Mouse (Mus musculus): ENCODE results near the gene Plpp3. TPM values are rescaled to one million over a fixed set of nuclear protein-coding genes. Genes with fewer than 3 reads are reported as not detected.

Gene Plpp3
- polyA plus RNA-seq, 1 experiment from 2014 or later = 75.2 TPM

DNA sequence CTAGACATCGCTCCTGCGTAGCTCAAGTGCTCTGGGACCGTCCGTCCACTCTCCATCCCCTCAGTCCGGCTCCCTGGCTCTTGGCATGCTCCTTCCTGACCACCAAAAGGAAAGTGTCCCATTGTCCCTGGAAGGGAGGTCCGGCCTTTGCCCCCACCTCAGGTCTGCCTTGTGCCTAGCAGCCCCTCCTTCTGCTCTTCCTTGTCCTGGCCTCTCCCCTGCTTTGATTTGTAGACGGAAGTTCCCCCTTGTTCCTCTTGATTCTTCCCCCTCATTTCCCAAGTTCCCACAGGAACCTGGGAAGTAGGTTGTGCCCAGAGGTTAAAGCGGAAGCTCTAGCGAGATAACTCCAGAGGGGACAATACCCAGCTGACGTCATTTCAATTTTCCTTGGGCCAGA, 61.1 kb downstream of the Plpp3 start:
- no peaks in the 10 kb centered on the region for H3K9me3 ChIP-seq (replicated peaks)
- peaks cover 95% of the 10 kb centered on the region for H3K36me3 ChIP-seq
- no peak for DNase-seq (ENCODE audit: low spot score)

DNA sequence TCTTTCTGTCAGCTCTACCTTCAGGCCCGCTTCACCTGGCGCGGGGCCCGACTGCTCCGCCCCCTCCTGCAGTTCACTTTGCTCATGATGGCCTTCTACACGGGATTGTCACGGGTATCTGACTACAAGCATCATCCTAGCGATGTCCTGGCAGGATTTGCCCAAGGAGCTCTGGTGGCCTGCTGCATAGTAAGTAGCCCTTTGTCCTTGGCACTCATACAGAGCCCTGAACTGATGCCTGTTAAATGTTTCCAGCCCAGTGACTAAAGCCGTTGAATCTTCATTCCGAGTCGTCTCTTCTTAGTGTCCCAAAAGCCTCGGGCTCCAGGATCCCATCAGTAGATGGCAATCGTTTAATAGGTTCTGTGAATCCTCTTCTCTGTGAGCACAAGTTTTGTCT, 62.2 kb downstream of the Plpp3 start:
- H3K9me3 ChIP-seq (replicated peaks) = no peaks in the 10 kb centered on the region
- H3K27ac ChIP-seq = no peak overlapping the region
- 97% methylated on average over 13 of the region's 13 CpGs for WGBS
- H3K4me1 ChIP-seq = peaks cover 15% of the 10 kb centered on the region
- no peak for DNase-seq (ENCODE audit: low spot score)
- peaks cover 96% of the 10 kb centered on the region for H3K36me3 ChIP-seq
- no peak overlapping the region for H3K4me3 ChIP-seq
- H3K27me3 ChIP-seq (ENCODE audit: low read depth, poor library complexity, severe bottlenecking) = no peaks in the 10 kb centered on the region

More for the DNA sequence above, 61.1 kb downstream of the Plpp3 start:
- 86% methylated on average over 10 of the region's 10 CpGs for WGBS
- no peak overlapping the region for H3K27ac ChIP-seq
- H3K27me3 ChIP-seq (ENCODE audit: low read depth, poor library complexity, severe bottlenecking) = no peaks in the 10 kb centered on the region
- H3K4me3 ChIP-seq = no peak overlapping the region
- peaks cover 8% of the 10 kb centered on the region; the same call in 1 of the 2 replicates for H3K4me1 ChIP-seq

DNA sequence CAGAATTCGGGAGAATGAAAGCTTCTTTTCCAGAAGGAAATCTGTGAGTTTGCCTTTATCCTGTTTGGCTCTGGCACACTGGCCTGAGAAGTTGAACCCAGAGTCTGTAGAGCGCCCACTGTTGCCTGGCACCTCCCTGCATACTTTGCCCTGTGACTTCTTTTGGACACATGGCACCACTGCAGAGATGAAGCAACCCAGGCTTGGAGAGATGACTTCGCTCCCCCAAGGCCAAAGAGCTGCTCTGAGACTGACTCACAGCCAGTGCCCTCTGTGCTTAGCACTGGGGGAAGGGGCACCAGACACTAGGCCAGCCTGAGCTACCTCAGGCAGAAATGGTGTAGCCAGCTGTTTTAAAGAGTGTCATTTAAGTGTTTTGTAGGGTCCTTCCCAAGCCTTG, 63.7 kb downstream of the Plpp3 start:
- peaks cover 96% of the 10 kb centered on the region for H3K36me3 ChIP-seq
- 95% methylated on average over 3 of the region's 3 CpGs for WGBS

DNA sequence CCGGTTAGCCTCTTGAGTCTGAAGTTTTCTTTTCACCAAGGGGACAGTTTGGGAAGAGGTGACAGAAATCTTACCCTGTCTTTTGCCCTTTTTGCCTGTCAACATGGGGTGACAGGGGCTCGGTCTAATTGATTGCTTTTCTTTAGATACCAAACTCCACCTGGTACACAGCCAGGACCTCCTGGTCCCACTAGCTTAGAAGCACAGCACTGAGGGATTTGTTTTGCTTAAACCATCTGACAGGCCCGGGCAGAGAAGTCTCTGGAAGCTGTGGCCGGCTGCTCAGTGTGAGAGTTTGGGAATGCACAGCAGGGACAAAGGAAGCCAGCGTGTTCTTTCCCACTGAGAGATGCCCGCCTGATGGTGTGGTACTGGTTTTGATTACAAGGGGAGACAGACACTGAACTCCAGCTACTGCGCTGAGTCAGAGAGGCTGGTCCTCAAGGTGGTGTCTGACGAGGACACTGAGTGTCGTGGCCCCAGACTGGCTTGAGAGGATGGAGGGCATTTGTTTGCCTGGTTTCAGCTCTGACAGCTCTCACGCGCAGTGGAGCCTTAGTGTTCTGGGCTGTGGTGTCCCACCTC, 64.2 kb downstream of the Plpp3 start:
- no peak for DNase-seq (ENCODE audit: low spot score)
- Histone ChIP-seq H3K4me1 (peaks cover 15% of the 10 kb centered on the region), H3K4me3 (no peak overlapping the region), H3K27ac (no peak overlapping the region), H3K27me3 (ENCODE audit: low read depth, poor library complexity, severe bottlenecking) (no peaks in the 10 kb centered on the region), H3K9me3 (replicated peaks) (no peaks in the 10 kb centered on the region), H3K36me3 (peaks cover 96% of the 10 kb centered on the region)
- 80% methylated on average over 11 of the region's 11 CpGs for WGBS

More for the DNA sequence above, 63.7 kb downstream of the Plpp3 start:
- H3K4me1 ChIP-seq = peaks cover 15% of the 10 kb centered on the region
- H3K9me3 ChIP-seq (replicated peaks) = no peaks in the 10 kb centered on the region
- DNase-seq (ENCODE audit: low spot score) = no peak
- no peak overlapping the region for H3K4me3 ChIP-seq
- H3K27me3 ChIP-seq (ENCODE audit: low read depth, poor library complexity, severe bottlenecking) = no peaks in the 10 kb centered on the region
- H3K27ac ChIP-seq = no peak overlapping the region

DNA sequence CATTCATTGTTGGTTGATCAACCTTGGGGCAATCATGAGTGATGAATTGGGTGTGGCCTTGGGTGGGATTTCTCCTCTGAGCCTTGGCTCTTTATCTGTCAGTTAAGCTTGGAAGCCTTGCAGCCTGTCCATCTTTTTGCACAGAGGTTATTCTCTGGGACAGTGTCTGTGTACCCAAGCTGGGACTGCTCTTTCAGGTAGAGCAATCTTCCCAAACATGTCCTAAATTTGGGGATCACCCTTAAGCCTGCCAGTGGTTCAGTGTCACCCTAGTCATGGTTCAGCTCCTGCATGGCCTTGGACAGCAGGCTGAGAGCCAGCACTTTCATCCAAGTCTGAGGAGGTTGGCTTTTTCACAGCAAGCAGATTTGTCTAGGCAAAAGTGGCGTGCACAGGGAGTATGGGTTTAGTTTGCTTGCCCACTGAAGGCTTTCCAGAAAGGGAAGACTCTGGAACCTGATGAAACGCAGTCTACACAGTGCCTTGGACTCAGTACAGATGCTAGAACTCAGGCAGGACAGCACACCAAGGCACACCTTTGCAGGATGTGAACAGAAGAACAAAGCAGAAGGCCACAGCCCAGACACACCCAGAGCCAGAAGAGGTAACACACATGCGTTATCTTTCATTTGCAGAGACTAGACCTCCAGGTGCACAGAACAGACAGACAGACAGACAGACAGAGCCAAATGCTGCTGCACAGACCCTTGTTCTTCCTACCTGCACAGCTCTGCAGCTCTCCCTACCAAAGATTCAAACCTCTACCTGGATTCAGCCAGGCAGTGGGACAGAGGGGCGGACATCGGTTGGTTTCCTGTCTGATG, 66.2 kb downstream of the Plpp3 start:
- Histone ChIP-seq H3K4me1 (peaks cover 15% of the 10 kb centered on the region), H3K4me3 (no peak overlapping the region), H3K9me3 (replicated peaks) (no peaks in the 10 kb centered on the region), H3K27me3 (ENCODE audit: low read depth, poor library complexity, severe bottlenecking) (no peaks in the 10 kb centered on the region), H3K27ac (peak overlapping the region; percentile 19), H3K36me3 (peaks cover 100% of the 10 kb centered on the region)
- DNase-seq (ENCODE audit: low spot score) = no peak
- 86% methylated on average over 5 of the region's 5 CpGs for WGBS

DNA sequence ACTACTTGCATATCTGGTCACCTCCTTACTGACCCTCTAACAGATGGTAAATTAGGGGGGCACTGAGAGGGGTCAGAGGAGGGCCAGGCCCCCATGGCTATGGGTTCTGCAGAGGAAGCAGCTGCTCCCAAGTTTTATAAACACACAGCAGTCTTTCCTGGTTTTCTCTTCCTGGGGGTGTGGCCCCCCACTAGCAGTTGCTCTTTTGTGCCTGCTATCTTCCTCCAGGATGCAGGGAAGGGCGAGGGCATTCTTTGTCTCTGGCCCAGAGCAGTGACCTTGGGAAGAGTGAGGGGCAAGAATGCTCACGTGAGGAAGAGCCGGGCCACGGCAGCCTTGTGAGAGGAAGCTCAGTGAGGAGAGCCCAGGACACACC, 66.8 kb downstream of the Plpp3 start:
- DNase-seq (ENCODE audit: low spot score) = no peak
- whole genome bisulfite sequencing = 62% methylated on average over 4 of the region's 4 CpGs
- Histone ChIP-seq H3K27me3 (ENCODE audit: low read depth, poor library complexity, severe bottlenecking) (no peaks in the 10 kb centered on the region), H3K4me1 (peaks cover 15% of the 10 kb centered on the region), H3K36me3 (peaks cover 100% of the 10 kb centered on the region), H3K27ac (peak overlapping the region; percentile 56), H3K4me3 (no peak overlapping the region), H3K9me3 (replicated peaks) (no peaks in the 10 kb centered on the region)

DNA sequence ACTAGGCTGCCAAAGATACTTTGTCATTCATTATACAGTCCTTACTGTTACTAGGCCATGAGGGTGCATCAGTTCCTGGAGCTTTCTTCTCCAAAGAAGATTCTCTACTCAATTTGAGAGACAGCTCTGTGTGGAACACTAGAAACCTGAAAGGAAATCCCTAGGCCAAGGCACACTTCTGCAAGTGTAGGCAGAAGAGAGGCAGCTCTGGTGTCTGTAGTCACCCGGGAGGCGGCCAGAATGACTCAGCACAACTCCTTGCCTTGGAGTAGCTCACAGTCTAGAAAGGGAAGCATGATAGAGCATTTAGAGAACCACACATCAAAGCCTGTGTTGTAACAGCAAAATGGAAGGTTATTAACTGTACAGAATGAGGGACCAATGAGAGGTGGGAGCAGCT, 68.4 kb downstream of the Plpp3 start:
- H3K4me3 ChIP-seq = no peak overlapping the region
- DNase-seq (ENCODE audit: low spot score) = no peak
- no peaks in the 10 kb centered on the region for H3K27me3 ChIP-seq (ENCODE audit: low read depth, poor library complexity, severe bottlenecking)
- H3K9me3 ChIP-seq (replicated peaks) = no peaks in the 10 kb centered on the region
- H3K4me1 ChIP-seq = peaks cover 15% of the 10 kb centered on the region
- 90% methylated on average over 2 of the region's 2 CpGs for WGBS
- no peak overlapping the region for H3K27ac ChIP-seq
- H3K36me3 ChIP-seq = peaks cover 100% of the 10 kb centered on the region

DNA sequence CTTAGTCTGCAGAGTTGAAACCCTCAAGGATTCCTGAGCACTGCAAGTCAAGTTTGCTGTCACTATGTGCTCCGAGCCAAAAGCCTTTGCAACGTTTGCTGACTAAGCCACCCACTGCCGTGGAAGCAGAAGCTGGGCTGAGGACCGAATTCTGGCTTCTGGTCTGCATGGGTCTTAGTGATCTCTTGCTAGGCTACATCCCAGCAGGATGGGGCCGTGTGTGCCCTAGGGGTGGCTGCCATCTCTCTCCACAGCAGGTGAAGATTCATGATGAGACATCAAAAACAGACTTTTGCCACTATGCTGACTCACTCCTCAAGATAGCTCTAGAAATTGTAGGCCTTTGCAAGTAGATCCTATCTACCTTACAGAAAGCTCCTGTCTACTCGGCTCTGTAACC, 69.2 kb downstream of the Plpp3 start:
- H3K4me3 ChIP-seq = no peak overlapping the region
- 86% methylated on average over 6 of the region's 6 CpGs for WGBS
- H3K27me3 ChIP-seq (ENCODE audit: low read depth, poor library complexity, severe bottlenecking) = no peaks in the 10 kb centered on the region
- H3K36me3 ChIP-seq = peaks cover 100% of the 10 kb centered on the region
- no peaks in the 10 kb centered on the region for H3K9me3 ChIP-seq (replicated peaks)
- H3K27ac ChIP-seq = no peak overlapping the region
- DNase-seq (ENCODE audit: low spot score) = no peak
- H3K4me1 ChIP-seq = peaks cover 10% of the 10 kb centered on the region; the same call in 1 of the 2 replicates

DNA sequence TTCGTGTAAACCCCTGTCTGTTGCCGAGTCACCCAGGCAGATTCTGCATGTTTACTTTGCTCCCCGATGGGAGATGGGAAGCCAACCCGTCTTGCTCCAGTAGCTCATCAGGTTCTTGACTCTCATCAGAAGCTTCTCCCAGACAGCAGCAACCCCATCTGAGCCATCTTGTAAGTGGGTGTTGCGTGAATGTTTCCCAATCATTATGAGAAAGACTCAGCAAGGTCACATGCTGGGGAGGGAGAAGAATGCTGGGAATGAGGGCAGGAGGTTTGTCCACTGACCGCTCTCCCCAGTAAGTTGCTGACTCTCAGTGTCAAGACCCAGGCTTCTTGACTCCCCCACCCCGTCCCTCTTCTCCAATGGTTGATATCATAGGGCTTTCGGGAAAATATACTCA, 73.0 kb downstream of the Plpp3 start:
- Histone ChIP-seq H3K27ac (no peak overlapping the region), H3K27me3 (ENCODE audit: low read depth, poor library complexity, severe bottlenecking) (no peaks in the 10 kb centered on the region), H3K4me3 (no peak overlapping the region), H3K9me3 (replicated peaks) (no peaks in the 10 kb centered on the region), H3K4me1 (no peaks in the 10 kb centered on the region), H3K36me3 (peaks cover 81% of the 10 kb centered on the region)
- no peak for DNase-seq (ENCODE audit: low spot score)
- 92% methylated on average over 8 of the region's 8 CpGs for WGBS

DNA sequence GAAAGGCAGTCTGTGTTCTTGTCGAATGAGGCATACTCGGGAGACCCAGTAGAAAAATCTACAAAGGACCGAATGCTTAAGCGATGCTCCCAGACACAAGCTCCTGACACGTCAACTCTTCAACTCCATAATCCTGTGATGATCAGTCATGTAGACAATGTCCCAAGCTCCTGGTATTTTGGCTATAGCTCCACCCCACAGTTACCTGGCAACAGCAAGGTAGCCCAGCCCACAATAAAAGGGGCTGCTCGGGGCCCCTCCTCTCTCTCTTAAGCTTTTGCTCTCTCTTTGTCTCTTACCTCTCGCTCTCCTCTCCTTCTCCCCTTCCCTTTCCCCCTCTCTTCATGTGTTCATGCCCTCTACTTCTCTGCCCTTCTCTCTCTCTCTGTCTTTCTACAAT, 83.1 kb downstream of the Plpp3 start:
- H3K4me1 ChIP-seq = peaks cover 7% of the 10 kb centered on the region
- DNase-seq (ENCODE audit: low spot score) = no peak
- no peaks in the 10 kb centered on the region for H3K36me3 ChIP-seq
- no peak overlapping the region for H3K4me3 ChIP-seq
- peak overlapping the region; percentile 17; the same call in 1 of the 2 replicates for H3K27ac ChIP-seq
- peaks cover 12% of the 10 kb centered on the region for H3K27me3 ChIP-seq (ENCODE audit: low read depth, poor library complexity, severe bottlenecking)
- H3K9me3 ChIP-seq (replicated peaks) = no peaks in the 10 kb centered on the region
- WGBS = 81% methylated on average over 7 of the region's 7 CpGs

DNA sequence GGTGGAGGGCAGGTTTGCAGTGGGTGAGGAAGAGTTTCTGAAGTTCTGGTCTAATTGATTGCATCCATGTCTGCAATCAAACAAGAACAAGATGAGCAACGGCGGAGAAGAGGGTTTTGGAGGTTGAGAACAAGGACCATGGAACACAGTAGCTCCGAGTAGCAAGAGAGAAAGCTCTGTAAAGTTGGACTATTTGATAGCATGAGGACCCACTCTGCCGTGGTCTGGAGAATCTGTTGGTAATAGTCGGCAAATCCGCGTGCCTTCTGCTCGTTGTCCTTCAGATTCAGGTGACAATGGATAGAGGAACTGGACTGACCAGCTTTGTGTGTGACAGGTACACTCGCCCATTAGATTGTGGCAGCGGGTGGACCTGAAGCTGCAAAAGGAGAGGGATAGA, 87.8 kb downstream of the Plpp3 start:
- Histone ChIP-seq H3K27ac (no peak overlapping the region; the same call in 1 of the 2 replicates), H3K4me3 (no peak overlapping the region), H3K27me3 (ENCODE audit: low read depth, poor library complexity, severe bottlenecking) (peaks cover 36% of the 10 kb centered on the region), H3K36me3 (no peaks in the 10 kb centered on the region), H3K9me3 (replicated peaks) (no peaks in the 10 kb centered on the region), H3K4me1 (peaks cover 13% of the 10 kb centered on the region)
- no peak for DNase-seq (ENCODE audit: low spot score)
- WGBS = 75% methylated on average over 10 of the region's 10 CpGs

DNA sequence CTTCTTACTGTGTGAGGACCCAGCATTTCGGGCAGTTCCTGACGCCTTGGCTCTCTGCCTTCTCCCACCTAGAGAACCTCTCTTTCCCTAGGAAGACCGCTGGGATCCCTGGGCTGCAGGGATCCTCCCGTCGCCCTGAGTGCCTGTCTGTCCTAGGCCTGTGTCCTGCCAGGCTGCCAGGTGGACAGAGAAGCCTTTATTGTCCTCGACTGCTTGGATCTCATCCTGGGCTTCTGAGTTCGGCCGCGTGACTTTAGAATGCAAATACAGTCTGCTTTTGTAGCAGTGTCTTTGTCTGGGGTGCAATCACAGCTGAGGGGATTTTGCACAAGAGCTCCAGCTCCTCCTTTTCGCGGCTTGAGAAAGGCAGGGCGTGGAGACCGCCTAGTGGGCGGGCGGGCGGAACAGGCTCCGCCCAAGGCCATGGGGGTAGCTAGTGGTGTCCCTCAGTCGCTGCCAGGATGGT, 88.4 kb downstream of the Plpp3 start:
- 4% methylated on average over 18 of the region's 18 CpGs for WGBS
- Histone ChIP-seq H3K4me1 (peaks cover 13% of the 10 kb centered on the region), H3K27me3 (ENCODE audit: low read depth, poor library complexity, severe bottlenecking) (peaks cover 36% of the 10 kb centered on the region), H3K4me3 (peak overlapping the region; percentile 41), H3K9me3 (replicated peaks) (no peaks in the 10 kb centered on the region), H3K36me3 (no peaks in the 10 kb centered on the region), H3K27ac (peak overlapping the region; percentile 78)
- peak; percentile 55 for DNase-seq (ENCODE audit: low spot score)

DNA sequence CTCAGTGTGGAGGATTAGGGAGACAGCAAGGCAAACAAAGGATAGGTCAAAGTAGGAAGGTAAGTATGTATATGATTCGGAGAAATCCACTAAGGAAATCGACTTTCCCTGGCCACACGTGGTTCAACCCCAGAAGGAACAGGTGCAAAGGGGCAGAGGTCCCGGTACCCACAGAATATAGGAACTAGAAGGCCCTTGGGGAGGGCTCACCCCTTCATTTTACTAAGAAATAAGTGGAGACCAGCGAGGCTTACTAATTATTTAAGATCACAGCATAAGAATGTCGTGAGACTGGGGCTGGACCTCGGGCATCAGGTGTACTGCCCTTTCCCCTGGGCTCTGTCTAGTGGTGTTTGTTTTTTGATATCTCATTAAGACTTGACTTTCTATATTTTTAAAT, 89.2 kb downstream of the Plpp3 start:
- H3K4me3 ChIP-seq = no peak overlapping the region
- no peak for DNase-seq (ENCODE audit: low spot score)
- WGBS = 88% methylated on average over 7 of the region's 7 CpGs
- no peak overlapping the region for H3K27ac ChIP-seq
- H3K9me3 ChIP-seq (replicated peaks) = no peaks in the 10 kb centered on the region
- peaks cover 36% of the 10 kb centered on the region for H3K27me3 ChIP-seq (ENCODE audit: low read depth, poor library complexity, severe bottlenecking)
- H3K36me3 ChIP-seq = no peaks in the 10 kb centered on the region
- peaks cover 10% of the 10 kb centered on the region for H3K4me1 ChIP-seq
